Mouse (Mus musculus): Measurements from ENCODE around the gene Adgrl2.
A peak's percentile ranks its signal among the peaks of the same experiment; 100 is the strongest.

Gene Adgrl2

DNA sequence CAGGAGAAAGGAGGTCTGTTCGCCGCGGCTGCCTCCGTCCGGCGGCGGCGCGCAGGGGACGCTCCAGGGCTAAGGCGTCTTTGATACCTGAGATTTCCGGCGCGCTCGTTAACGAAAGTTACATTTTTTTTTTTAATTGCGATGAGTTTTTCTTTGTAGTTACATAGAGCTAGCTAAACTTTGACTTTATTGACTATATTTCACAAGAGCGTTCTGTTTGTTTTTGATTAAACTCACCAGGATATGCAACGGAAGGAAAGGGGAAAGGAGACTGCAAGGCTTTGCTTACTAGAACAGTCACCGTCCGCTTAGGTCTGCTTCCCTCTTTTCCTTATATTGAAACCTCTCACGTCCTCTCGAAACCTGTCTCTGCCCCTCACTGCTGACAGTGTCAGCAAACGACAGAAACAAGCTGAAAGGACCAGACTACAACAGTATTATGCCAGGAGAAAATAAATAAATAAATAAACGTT, at the start of gene Adgrl2:
Adgrl2 (minus strand) TSS at position 25 of the 473 bp plus-strand sequence.
- no peak for DNase-seq (ENCODE audit: low spot score)

DNA sequence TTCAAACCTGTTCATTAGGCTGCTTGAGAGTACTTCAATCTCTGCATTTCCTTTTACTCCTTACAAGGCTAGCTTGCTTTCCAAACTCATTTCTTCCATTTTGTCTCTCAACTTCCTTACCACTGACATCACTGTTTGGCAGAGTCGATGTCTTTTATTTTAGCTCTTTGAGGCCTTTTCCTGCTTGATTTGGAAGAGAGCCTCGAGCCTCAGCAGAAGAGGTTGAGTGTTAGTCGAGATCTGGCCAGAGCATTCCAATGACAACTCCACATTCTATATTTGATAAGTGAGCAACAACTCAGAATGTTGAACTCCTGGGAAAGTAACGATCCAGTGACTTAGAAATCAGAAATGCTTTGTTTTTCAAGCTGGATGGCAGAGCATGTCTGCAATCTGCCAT, 48.4 kb upstream of the Adgrl2 start:
- DNase-seq (ENCODE audit: low spot score) = no peak

DNA sequence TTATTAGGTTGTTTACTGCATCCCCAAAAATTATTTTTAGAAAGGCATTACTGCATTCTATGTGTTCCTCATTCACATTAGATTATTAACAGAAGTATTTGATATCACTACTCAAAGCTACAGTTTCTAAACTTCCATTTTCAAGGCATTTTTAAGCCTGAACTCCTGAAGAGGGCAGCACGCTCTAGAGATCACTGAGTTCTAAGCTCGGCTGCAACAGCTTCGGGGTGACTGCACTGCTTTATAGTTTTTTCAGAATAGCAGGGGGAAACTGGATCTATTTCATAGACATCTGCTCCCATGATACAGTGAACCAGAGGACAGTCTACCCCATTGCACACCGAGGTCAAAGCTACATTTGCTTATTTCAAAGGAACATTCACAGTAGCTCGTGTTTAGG, 29.6 kb upstream of the Adgrl2 start:
- DNase-seq (ENCODE audit: low spot score) = no peak

DNA sequence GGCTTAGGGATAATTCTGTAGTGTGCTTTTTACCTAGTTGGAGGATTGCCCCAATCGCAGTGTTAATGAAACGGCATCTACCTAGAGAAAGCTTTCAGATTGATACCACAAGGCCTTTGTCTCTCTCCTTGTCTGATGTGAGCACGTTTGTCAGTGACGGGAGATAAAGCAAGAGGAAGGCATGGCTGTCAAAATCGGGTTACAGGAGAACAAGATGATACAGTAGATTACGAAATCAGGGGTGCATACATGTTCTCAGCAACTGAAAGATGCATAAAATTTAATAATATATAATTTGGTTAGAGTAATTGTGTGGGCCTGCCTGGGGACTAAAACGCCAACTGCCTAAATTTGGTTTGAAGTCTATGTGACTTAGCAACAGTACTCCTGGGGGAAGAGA, 19.0 kb upstream of the Adgrl2 start:
- DNase-seq (ENCODE audit: low spot score) = no peak

DNA sequence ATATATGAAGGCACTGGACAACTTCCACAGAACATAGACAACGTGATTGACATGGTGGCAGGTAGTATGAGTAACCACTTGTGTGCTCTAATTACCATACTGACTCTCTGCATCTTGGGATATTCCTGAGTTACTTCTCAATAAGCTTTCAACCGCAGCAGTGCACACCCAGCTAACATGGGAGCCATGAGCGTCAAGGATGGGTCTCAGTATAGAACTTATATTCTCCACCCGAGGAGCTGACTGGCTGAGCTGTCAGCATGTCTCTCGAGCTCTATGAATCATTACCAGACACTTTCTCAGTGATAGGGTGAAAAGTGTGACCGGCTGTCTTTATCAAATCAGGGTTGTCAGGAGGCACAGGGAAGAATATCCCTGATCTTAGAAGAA, 18.3 kb upstream of the Adgrl2 start:
- DNase-seq (ENCODE audit: low spot score) = no peak

DNA sequence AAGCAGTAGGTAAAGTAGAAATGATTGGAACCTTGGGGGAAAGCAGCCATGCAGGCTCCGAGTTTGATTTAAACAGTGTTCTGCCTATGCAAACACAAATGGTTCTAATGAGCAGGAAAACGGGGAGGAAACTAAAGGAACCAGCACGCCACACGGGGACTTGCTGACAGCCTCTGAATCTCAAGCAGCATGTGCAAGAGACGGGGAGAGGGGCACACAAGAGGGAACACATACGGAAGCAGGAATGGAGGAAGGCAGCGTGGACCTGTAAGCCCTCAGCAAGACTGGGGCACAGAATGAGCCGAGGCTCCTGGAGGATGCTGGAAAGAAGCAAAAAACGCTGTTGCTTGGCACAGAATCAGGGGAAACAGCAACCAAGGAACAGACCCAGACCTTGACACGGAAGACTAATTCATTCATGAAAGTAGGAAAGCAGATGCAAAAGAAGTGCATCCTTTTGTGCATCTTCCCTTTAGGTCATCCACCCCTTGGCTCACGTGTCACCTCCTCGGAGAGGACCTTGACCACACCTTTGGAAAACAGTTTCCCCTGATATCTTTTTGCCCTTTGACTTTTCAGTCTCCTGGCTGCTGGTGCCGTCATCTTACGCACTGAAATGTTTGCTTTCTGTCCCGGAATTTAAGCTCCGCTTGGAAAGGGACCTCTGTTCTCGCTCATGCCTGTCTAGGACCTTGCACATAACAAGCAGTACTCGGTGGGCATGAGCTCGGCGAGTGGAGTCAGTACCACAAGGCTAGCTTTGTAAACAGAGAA, 17.7 kb upstream of the Adgrl2 start:
- no peak for DNase-seq (ENCODE audit: low spot score)

DNA sequence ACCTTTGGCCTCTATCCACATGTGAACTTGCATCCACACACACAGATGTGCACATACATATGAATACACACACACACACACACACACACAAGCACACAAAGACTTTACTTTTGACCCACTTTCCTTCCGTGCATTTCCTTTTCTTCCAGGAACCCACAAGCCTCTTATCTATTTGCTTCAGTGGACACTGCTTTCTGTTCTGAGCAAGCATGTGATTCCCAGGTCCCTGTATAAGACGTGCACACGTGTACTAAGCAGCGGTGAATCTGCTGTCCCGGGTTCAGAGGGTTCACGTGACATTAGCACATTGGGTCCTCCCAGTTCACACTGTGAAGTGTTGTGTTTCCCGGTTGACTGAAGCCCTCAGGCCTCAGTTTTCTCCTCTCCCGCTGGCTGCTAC, 11.0 kb upstream of the Adgrl2 start:
- DNase-seq (ENCODE audit: low spot score) = no peak

DNA sequence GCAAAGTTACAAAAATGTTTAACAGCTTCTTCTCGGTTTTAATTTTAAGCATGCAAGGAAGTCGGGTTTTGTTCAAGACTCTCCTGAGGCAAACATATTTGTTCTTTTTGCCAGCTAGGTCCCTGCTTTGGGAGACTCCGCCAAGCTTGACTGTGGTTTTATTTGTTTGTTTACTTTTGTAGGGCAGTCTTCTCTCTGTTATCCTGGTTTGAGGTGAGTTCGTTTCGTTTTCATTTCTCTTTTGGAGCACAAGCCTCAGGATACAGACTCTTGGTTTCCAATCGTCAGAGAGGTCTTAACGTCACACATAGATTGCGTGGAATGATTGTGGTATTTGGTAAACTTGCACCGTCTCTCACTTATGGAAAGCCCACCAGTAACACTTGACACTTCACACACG, 8.3 kb upstream of the Adgrl2 start:
- DNase-seq (ENCODE audit: low spot score) = no peak

DNA sequence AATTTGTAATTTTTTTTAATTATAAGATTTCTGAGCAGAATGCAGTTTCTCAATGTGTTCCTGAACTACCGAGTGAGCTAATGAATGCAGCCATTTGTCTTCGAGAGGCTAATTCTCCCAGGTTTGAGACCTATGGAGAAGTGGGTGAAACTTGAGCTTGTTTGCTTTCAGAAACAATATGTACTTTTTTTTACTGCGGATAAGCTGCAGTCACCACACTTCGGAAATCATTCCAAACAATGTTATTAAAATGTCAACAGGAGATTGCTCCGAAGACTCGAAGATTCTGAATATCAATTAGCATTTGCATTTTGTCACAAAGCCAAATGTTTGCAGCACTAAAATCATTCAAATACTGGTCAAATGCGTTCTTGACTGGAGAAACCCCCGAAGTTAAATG, 701 bp upstream of the Adgrl2 start:
- DNase-seq (ENCODE audit: low spot score) = no peak

DNA sequence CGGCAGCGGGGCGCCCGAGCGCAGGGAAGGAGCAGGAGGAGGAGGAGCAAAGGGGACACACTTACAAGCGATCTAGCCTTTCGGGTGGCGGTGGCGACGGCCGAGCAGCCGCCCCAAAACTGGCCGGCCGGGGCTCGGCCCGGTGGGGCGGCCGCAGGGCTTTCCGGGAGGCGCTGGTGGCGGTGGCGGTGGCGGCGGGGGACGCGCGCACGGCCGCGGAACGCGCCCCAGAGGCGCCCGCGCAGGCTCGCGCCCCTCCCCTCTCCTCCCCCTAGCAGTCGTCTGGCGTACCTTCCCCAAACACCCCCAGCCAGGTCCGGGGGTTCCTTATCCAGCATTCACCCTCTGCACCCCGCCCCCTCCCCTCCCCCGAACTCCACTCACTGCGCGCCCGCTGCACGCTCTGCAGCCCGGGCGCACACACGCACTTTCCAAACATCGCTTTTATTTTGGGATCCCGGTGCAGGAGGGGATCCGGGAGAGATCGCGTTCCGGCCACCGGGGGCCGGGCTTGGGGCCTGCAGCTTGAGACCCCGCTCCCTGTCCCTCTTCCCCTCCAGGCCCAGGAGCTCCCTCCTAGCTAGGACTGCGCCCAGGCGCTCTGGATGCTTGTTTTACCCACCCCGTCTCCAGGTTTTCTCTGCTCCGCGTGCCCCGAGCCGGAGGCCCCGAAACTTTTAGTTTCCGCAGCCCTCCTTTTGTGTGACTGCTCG, 381 bp downstream of the Adgrl2 start:
- peak; percentile 78 for DNase-seq (ENCODE audit: low spot score)

DNA sequence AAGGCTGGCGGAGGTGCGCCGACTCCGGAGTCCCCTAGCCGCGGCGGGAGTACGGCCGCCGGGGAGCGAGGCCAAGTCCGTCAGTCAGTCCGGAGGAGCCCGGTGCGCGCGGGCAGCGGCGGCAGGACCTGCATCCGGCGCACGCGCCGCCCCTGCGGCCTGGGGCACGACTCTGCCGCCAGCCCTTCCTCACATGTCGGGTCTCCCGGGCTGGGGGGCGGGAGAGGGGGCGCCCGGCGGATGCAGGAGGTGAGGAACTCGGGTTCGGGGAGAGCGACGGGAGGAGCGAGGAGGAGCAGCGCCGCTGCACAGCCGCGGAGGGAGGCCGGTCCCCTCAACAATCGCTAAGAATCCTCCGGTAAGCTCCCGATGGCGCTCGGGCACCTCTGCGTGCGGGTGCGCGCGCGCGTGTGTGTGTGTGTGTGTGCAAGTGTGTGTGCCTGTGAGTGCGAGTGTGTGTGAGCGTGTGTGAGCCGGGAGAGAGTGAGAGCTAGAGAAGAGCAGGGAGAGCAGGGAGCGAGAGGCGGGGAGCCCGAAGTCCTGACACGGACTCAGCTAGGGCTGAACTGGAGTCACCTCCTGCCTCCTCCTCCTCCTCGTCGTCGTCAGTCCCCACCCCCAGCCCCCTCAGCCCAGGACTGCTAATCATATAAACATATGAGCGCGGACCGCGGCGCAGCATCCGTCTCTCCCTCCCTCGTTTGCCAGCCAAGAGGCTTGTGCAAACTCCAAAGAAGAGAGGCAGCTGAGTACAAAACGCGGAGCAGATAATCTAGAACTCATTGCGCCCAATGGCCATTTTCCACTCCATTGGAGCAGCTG, 1.1 kb downstream of the Adgrl2 start:
- peak; percentile 86 for DNase-seq (ENCODE audit: low spot score)

DNA sequence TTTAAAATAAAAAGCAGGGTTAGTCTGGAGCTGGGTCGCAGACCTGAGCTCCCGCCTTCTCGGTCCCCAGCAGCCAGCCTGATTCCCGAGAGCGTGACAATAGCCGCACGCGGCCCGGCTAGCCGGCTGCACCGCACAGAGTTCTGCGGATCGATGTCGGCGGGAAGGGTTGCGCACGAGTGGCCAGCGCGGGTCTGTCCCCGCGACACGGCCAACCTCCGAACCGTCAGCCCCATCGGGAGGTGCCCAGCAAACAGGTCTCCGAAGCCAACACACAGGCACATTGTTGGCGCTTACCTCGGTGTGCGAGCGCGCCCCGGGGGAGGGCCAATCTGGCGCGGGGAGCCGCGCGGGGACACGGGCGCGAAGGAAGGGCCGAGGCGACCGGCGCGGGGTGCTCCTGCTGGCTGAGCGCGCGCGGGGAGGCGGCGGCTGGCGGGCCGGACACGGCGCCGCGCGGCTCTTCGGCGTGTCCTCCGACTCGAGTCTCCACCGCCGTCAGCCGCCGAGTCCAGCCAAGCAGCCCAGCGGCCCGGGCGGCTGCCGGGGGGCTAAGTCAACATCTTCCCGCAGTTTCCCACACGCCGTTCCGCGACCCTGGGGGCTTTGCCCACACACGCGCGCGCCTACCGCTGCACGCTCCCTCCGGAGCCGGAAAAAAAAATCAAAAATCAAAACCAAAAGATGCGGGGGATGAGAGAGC, 1.9 kb downstream of the Adgrl2 start:
- peak; percentile 58 for DNase-seq (ENCODE audit: low spot score)

DNA sequence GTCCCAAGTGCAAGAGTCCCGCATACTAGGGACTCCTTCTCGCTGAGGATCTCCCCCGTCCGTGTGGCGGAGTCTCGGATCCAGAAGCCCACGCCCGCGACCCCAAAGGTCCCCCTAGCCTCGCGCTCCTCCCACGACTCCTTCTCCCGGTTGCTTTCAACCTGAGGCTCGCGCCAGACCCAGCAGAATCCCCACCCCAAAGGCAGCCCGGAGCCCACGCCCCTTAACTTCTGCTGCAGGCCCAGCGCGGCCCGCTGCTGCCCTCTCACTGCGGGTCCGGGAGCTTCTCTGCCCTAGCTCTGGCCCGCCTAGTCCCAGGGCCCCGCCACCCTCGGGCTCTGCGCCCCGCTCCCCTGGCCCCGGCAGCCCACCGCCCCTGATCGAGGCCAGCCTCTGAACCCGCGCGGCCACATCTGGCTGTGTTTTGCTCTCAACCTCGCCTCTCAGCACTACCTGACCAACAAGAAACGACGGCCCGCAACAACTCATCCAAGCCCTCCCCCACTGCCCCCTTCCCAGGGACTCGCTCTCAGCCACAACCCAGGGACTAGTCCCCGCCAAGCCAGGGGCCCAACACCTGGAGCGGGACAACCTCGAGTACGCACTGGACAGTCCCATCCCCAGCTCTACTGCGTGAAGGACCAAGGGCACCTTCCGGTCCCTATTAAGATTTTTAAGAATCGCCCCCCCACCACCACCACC, 2.6 kb downstream of the Adgrl2 start:
- DNase-seq (ENCODE audit: low spot score) = peak; percentile 87

DNA sequence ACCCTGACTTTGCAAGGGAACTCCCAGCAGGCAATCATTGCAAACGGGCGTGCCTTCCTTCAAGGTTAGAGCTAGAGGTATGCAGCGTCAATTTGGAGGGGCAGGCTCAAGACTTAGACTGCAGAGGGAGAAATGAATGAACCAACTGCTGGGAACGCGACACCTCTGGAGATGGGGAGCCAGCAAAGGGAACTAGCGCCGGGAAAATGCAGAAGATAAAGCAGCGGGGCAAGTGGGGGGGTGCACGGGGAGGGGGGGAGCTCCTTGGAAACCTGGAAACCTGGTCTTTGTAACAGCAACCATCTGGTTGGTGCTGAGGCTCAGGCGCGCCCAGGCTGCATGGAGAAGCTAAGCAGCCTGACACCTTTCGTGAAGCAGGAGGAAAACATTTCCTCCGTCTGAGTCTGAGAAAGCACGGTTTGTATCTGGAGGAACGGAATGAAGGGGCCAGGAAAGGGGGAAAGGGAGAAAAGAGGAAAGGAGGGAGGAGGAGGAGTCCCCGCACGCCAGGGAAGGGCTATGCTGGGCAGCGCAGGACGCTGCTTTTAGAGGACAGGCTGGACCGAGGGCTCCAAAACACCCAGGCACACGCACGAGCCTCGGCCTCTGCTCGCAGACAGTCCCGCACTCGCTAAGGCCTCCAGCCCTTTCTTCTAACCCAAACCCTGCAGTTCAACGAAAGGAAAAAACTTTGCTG, 3.3 kb downstream of the Adgrl2 start:
- peak; percentile 43 for DNase-seq (ENCODE audit: low spot score)

DNA sequence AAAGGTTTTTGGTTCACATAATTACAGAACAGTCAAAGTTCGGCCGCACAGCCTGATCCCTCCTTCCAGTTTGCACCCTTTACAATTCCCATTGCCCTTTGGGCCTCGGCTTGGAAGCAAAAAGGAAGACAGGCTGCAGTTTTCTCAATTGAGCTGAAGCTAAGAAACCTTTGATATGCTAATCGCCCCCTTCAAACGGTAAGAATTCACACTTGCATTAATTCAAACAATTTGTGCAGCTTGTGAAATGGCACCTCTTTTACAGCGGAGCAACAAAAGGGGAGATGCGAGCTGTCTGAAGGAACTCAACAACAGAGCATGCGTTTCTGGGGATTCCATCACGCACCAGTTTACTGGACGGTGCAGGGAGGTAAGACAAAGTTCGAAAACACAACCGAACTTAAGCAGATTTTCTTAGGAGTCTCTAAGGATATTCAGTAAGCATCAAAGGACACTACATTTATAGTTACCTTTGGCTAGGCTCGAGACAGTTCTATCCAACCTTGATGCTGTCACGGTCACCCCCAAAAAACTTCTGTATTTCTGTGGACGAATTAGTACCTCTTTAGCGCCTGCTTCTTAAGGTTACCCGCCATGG, 4.0 kb downstream of the Adgrl2 start:
- DNase-seq (ENCODE audit: low spot score) = no peak

DNA sequence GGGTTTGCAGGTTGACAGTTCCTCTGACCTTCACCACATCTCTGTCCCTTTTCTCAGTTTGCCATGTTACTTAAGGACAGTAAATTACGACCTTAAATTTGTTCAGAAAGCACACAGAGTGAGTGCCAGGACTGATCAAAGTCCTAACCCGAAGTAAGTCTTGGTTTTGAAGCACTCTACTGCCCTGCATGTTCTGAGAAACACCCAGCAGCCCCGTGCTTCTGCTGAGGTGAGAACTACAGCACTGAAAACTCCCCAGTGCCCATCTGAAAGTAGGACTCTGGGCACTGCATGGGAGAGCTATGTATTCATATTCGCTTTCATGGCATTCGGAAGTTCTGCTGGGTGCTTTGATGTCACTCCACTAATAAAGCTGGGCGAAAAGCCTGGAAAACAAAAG, 6.0 kb downstream of the Adgrl2 start:
- DNase-seq (ENCODE audit: low spot score) = no peak

DNA sequence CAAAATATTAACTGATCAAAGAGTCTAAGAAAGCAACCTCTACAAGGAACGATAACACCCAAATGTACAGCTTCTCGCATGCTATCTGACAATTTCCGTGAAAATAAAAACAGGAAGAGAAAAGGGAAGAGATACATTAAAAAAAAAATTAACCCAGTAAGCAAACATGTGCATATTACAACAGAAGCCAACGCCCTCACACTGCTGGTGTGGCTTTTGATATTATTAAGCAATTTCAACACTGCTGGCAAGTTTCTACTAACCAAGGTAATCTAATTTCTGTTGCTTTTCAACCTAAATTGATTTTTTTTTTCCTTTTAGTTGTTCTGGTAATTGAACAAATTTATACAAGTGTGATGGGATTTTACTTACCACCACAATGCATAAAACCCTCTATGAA, 8.0 kb downstream of the Adgrl2 start:
- DNase-seq (ENCODE audit: low spot score) = no peak

DNA sequence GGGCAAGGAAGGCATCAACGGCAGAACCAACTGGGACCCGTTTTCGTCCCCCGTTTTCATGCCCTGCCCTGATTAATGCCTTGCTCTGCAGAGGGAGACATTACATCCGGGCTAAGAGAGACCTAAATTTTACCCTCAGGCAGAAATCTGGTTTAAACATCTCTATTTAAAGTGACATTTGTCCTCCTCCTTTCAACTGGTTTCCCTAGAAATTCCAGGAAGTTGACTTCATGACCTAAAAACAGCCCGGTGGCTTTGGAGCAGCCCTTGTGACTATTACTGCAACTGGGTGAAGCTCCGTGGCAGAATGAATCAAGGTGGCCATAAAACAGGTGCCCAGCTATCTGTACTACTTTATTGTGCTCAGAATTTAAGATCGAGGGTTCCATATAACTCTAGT, 8.6 kb downstream of the Adgrl2 start:
- no peak for DNase-seq (ENCODE audit: low spot score)

DNA sequence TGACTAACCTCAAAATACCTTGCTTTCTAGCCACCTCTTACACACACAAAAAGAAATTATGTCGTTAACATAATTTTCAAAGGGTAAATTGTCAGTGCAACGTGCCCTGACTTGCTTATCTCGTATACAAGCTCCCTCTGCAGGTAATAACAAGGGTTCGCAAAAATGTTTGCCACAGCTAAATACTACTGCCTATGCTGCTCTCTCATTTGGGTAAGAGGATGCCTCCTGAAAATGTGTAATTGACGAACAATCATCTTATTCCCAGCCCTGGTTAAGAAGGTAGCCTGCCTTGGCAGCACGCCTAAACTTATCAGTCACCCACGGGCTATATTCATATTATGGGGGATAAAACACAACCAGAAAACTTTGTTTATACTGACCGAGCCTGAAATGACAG, 11.8 kb downstream of the Adgrl2 start:
- DNase-seq (ENCODE audit: low spot score) = no peak

DNA sequence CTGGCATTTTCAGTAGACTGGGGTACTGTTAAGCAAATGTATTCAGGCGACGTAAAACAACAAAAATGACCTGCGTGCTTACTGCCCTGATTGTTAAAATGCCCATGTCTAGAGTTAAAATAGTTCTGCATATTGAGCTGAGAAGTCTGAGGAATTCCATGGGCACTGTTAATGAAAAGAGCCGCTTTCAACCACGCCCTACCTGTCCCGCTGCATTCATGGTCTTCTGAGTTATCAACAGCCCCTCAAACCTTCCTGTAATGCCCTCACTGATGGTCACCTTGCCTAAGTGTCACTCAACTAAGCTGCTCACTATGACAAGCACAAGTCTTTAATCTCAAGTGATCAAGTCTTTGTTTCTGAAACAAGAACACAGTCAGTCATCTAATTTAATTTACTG, 12.5 kb downstream of the Adgrl2 start:
- DNase-seq (ENCODE audit: low spot score) = no peak
